Mouse (Mus musculus) stomach, embryonic 15.5 days (tissue): ENCODE measurements around the gene Rpl36. TPM values are rescaled to one million over a fixed set of nuclear protein-coding genes. Genes with fewer than 3 reads are reported as not detected.

Source experiments
- ATAC-seq: fragments of 200-750 bp; cut with Nextera tagmentation; 2 replicates; pipeline ENCODE4 v1.8.0; 2017; ENCODE audit warnings: low read depth, moderate number of reproducible peaks, moderate TSS enrichment; ENCODE audit not compliant: insufficient read depth, low FRiP score
- H3K27ac ChIP-seq: fragments of 300-500 bp; sonication (generic); 2 replicates; pipeline ENCODE4 v1.5.1; 2015; ENCODE audit warnings: mild to moderate bottlenecking, inconsistent platforms
- H3K27me3 ChIP-seq: fragments of 300-500 bp; sonication (generic); replicated peaks from 2 replicates; pipeline ENCODE4 v1.6.1; 2015; ENCODE audit warnings: inconsistent platforms
- H3K36me3 ChIP-seq: fragments of 300-500 bp; sonication (generic); 2 replicates; pipeline ENCODE4 v1.6.1; 2015; ENCODE audit warnings: inconsistent platforms
- H3K4me1 ChIP-seq: fragments of 300-500 bp; sonication (generic); 2 replicates; pipeline ENCODE4 v1.6.1; 2015; ENCODE audit warnings: inconsistent platforms
- H3K4me2 ChIP-seq: fragments of 300-500 bp; sonication (generic); 2 replicates; pipeline ENCODE4 v1.6.1; 2015; ENCODE audit warnings: mild to moderate bottlenecking, inconsistent platforms
- H3K4me3 ChIP-seq: fragments of 300-500 bp; sonication (generic); replicated peaks from 2 replicates; pipeline ENCODE4 v1.5.1; 2015; ENCODE audit warnings: inconsistent platforms
- H3K9ac ChIP-seq: fragments of 300-500 bp; sonication (generic); 2 replicates; pipeline ENCODE4 v1.6.1; 2015; ENCODE audit warnings: inconsistent platforms
- H3K9me3 ChIP-seq: fragments of 300-500 bp; sonication (generic); 2 replicates; pipeline ENCODE4 v1.6.1; 2016; ENCODE audit warnings: inconsistent platforms
- WGBS: fragments of 180-500 bp; shearing (Covaris S2); methylation state at CpG from one replicate; pipeline ENCODE4 v1.1.7; 2015; 5-methylcytosine and 5-hydroxymethylcytosine counted together
- polyA plus RNA-seq: library from polyadenylated mRNA; unstranded; fragments of >200 nt; fragmentation: Nextera tagmentation; extraction: Ambion mirVana; gene quantifications from 2 replicates; pipeline ENCODE4 v1.2.1, GENCODE M21; 2015

Gene Rpl36
- polyA plus RNA-seq = 1,749 and 1,789 TPM in 2 replicates

GRCm38 (mm10) chr17:56613236-56613844, at the start of gene Rpl36:
Gene Rpl36 (plus strand): TSS chr17:56613416.
- H3K4me3 ChIP-seq = peak within 1 kb of the TSS; percentile 72
- under 1% methylated on average over 52 of the region's 52 CpGs for WGBS

GRCm38 (mm10) chr17:56566293-56566692, 46.9 kb upstream of the Rpl36 start:
- Histone ChIP-seq H3K4me3 (no peak overlapping the region), H3K4me2 (no peak overlapping the region), H3K9me3 (no peaks in the 10 kb centered on the region), H3K27ac (no peak overlapping the region), H3K36me3 (peaks cover 95% of the 10 kb centered on the region), H3K4me1 (no peaks in the 10 kb centered on the region), H3K9ac (no peak overlapping the region), H3K27me3 (no peaks in the 10 kb centered on the region)
- WGBS = 91% methylated on average over 29 of the region's 29 CpGs
- no peak for ATAC-seq

More at GRCm38 (mm10) chr17:56613236-56613844, at the start of gene Rpl36:
- H3K4me2 ChIP-seq = peak within 1 kb of the TSS; percentile 82
- no peaks in the 10 kb centered on the region for H3K9me3 ChIP-seq
- peak within 1 kb of the TSS; percentile 92 for H3K27ac ChIP-seq
- H3K36me3 ChIP-seq = peaks cover 39% of the 10 kb centered on the region
- H3K4me1 ChIP-seq = peaks cover 32% of the 10 kb centered on the region
- H3K27me3 ChIP-seq = no peaks in the 10 kb centered on the region
- peak; percentile 61 for ATAC-seq
- H3K9ac ChIP-seq = peak within 1 kb of the TSS; percentile 50

GRCm38 (mm10) chr17:56566918-56567317, 46.3 kb upstream of the Rpl36 start:
- Histone ChIP-seq H3K9ac (no peak overlapping the region), H3K36me3 (peaks cover 92% of the 10 kb centered on the region), H3K9me3 (no peaks in the 10 kb centered on the region), H3K4me3 (no peak overlapping the region), H3K4me2 (no peak overlapping the region), H3K4me1 (no peaks in the 10 kb centered on the region), H3K27ac (no peak overlapping the region), H3K27me3 (no peaks in the 10 kb centered on the region)
- 97% methylated on average over 5 of the region's 5 CpGs for WGBS
- no peak for ATAC-seq

- Histone ChIP-seq H3K27me3 (no peaks in the 10 kb centered on the region), H3K27ac (no peak overlapping the region), H3K4me3 (no peak overlapping the region), H3K9ac (no peak overlapping the region), H3K4me2 (no peak overlapping the region), H3K4me1 (no peaks in the 10 kb centered on the region), H3K36me3 (peaks cover 88% of the 10 kb centered on the region), H3K9me3 (no peaks in the 10 kb centered on the region)
- 93% methylated on average over 4 of the region's 4 CpGs for WGBS
- no peak for ATAC-seq
Observed at GRCm38 (mm10) chr17:56567370-56567769, 45.8 kb upstream of the Rpl36 start.

- ATAC-seq = no peak
- H3K9ac ChIP-seq = no peak overlapping the region
- WGBS = 90% methylated on average over 4 of the region's 4 CpGs
- no peaks in the 10 kb centered on the region for H3K4me1 ChIP-seq
- H3K4me3 ChIP-seq = no peak overlapping the region
- no peaks in the 10 kb centered on the region for H3K27me3 ChIP-seq
- H3K9me3 ChIP-seq = no peaks in the 10 kb centered on the region
- H3K36me3 ChIP-seq = peaks cover 78% of the 10 kb centered on the region
- no peak overlapping the region for H3K27ac ChIP-seq
- H3K4me2 ChIP-seq = no peak overlapping the region
Observed at GRCm38 (mm10) chr17:56570287-56570686, 42.9 kb upstream of the Rpl36 start.

- 43% methylated on average over 1 of the region's 1 CpGs for WGBS
- Histone ChIP-seq H3K27ac (no peak overlapping the region), H3K36me3 (peaks cover 72% of the 10 kb centered on the region), H3K9ac (no peak overlapping the region), H3K9me3 (no peaks in the 10 kb centered on the region), H3K27me3 (no peaks in the 10 kb centered on the region), H3K4me2 (no peak overlapping the region), H3K4me3 (no peak overlapping the region), H3K4me1 (no peaks in the 10 kb centered on the region)
- ATAC-seq = no peak
Observed at GRCm38 (mm10) chr17:56572154-56572553, 41.1 kb upstream of the Rpl36 start.

- H3K27me3 ChIP-seq = no peaks in the 10 kb centered on the region
- H3K4me3 ChIP-seq = no peak overlapping the region
- no peaks in the 10 kb centered on the region for H3K9me3 ChIP-seq
- H3K4me2 ChIP-seq = no peak overlapping the region
- WGBS = 93% methylated on average over 3 of the region's 3 CpGs
- peaks cover 71% of the 10 kb centered on the region for H3K36me3 ChIP-seq
- no peak overlapping the region for H3K27ac ChIP-seq
- no peak overlapping the region for H3K9ac ChIP-seq
- no peak for ATAC-seq
- no peaks in the 10 kb centered on the region for H3K4me1 ChIP-seq
Observed at GRCm38 (mm10) chr17:56572939-56573338, 40.3 kb upstream of the Rpl36 start.

- Histone ChIP-seq H3K9ac (peak overlapping the region; percentile 89; the same call in 1 of the 2 replicates), H3K9me3 (no peaks in the 10 kb centered on the region), H3K27ac (no peak overlapping the region), H3K4me2 (peak overlapping the region; percentile 78), H3K4me3 (peak overlapping the region; percentile 88), H3K4me1 (peaks cover 38% of the 10 kb centered on the region), H3K36me3 (peaks cover 40% of the 10 kb centered on the region), H3K27me3 (no peaks in the 10 kb centered on the region)
- no peak for ATAC-seq
- 78% methylated on average over 1 of the region's 1 CpGs for WGBS
Observed at GRCm38 (mm10) chr17:56583071-56583470, 30.1 kb upstream of the Rpl36 start.

- Histone ChIP-seq H3K9ac (peak overlapping the region; percentile 89), H3K4me1 (peaks cover 38% of the 10 kb centered on the region), H3K9me3 (no peaks in the 10 kb centered on the region), H3K4me2 (peak overlapping the region; percentile 78), H3K27ac (peak overlapping the region; percentile 97), H3K36me3 (peaks cover 39% of the 10 kb centered on the region), H3K27me3 (no peaks in the 10 kb centered on the region), H3K4me3 (peak overlapping the region; percentile 88)
- ATAC-seq = no peak
- WGBS = 2% methylated on average over 30 of the region's 33 CpGs
Observed at GRCm38 (mm10) chr17:56583611-56584256, 29.5 kb upstream of the Rpl36 start.

- Histone ChIP-seq H3K4me3 (peak within 1 kb of the TSS; percentile 88), H3K36me3 (peaks cover 40% of the 10 kb centered on the region), H3K9me3 (no peaks in the 10 kb centered on the region), H3K27ac (peak within 1 kb of the TSS; percentile 97), H3K27me3 (no peaks in the 10 kb centered on the region), H3K4me1 (peaks cover 38% of the 10 kb centered on the region), H3K4me2 (peak within 1 kb of the TSS; percentile 78), H3K9ac (peak within 1 kb of the TSS; percentile 89)
- under 1% methylated on average over 88 of the region's 101 CpGs for WGBS
- peak; percentile 94 for ATAC-seq
Observed at GRCm38 (mm10) chr17:56584257-56585130, 28.7 kb upstream of the Rpl36 start, which contains the start of the genes Safb2 and Safb. Gene Safb2 (minus strand): TSS chr17:56584585. Gene Safb (plus strand): TSS chr17:56584825.

GRCm38 (mm10) chr17:56585171-56585821, 27.9 kb upstream of the Rpl36 start:
- ATAC-seq = no peak
- H3K9ac ChIP-seq = peak overlapping the region; percentile 64
- peak overlapping the region; percentile 65 for H3K4me2 ChIP-seq
- H3K9me3 ChIP-seq = no peaks in the 10 kb centered on the region
- peaks cover 38% of the 10 kb centered on the region for H3K4me1 ChIP-seq
- peaks cover 43% of the 10 kb centered on the region for H3K36me3 ChIP-seq
- peak overlapping the region; percentile 88 for H3K4me3 ChIP-seq
- peak overlapping the region; percentile 92 for H3K27ac ChIP-seq
- H3K27me3 ChIP-seq = no peaks in the 10 kb centered on the region
- under 1% methylated on average over 61 of the region's 61 CpGs for WGBS
